Mouse (Mus musculus): ENCODE measurements around the gene Zfp775. TPM values are rescaled to one million over a fixed set of nuclear protein-coding genes. Genes with fewer than 3 reads are reported as not detected.

Gene Zfp775
- polyA plus RNA-seq, 1 experiment from 2014 or later: 2.7 TPM

- ATAC-seq (replicated peaks; ENCODE audit: low FRiP score) (no peak), DNase-seq (ENCODE audit: low spot score) (no peak)
- 31% methylated on average over 1 of the region's 1 CpGs for WGBS
- Histone ChIP-seq H3K27ac (ENCODE audit: low read depth, low read length) (no peak overlapping the region), H3K4me2 (peak overlapping the region; percentile 81), H3K9ac (ENCODE audit: low read depth, low read length) (peak overlapping the region; percentile 84), H3K27me3 (replicated peaks; ENCODE audit: control insufficient read depth, insufficient read depth, low read length) (no peaks in the 10 kb centered on the region), H3K4me1 (replicated peaks; ENCODE audit: control insufficient read depth, insufficient read depth, low read length) (peaks cover 11% of the 10 kb centered on the region), H3K9me3 (ENCODE audit: control insufficient read depth, low read length) (peaks cover 10% of the 10 kb centered on the region), H3K4me3 (ENCODE audit: low read depth, low read length) (peak overlapping the region; percentile 84), H3K36me3 (ENCODE audit: control insufficient read depth, insufficient read depth, low read length) (peaks cover 31% of the 10 kb centered on the region)
Observed at GRCm38 (mm10) chr6:48595278-48595677, 6.6 kb upstream of the Zfp775 start.

DNA sequence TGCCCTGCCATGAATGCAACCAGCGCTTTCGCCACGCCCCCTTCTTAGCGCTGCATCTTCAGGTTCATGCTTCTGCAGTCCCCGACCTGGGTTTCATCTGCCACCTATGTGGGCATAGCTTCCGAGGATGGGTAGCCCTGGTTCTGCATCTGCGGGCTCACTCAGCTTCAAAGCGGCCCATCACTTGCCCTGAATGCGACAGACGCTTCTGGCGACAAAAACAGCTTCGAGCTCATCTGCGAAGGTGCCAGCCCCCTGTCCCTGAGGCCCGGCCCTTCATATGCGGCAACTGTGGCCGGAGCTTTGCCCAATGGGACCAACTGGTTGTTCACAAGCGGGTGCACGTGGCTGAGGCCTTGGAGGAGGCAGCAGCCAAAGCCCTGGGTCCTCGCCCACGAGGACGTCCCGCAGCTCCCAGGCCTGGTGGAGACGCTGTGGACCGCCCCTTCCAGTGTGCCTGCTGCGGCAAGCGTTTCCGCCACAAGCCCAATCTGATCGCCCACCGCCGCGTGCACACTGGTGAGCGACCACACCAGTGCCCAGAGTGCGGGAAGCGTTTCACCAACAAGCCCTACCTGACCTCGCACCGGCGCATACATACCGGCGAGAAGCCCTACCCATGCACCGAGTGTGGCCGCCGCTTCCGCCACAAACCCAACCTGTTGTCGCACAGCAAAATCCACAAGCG is 5.2 kb upstream of the Zfp775 start:
- H3K27ac ChIP-seq (ENCODE audit: low read depth, low read length): no peak overlapping the region
- ATAC-seq (replicated peaks; ENCODE audit: low FRiP score) (no peak), DNase-seq (ENCODE audit: low spot score) (no peak)
- H3K4me1 ChIP-seq (replicated peaks; ENCODE audit: control insufficient read depth, insufficient read depth, low read length): peaks cover 11% of the 10 kb centered on the region
- no peak overlapping the region for H3K9ac ChIP-seq (ENCODE audit: low read depth, low read length)
- WGBS: 95% methylated on average over 45 of the region's 45 CpGs
- no peak overlapping the region for H3K4me3 ChIP-seq (ENCODE audit: low read depth, low read length)
- H3K4me2 ChIP-seq: no peak overlapping the region
- no peaks in the 10 kb centered on the region for H3K27me3 ChIP-seq (replicated peaks; ENCODE audit: control insufficient read depth, insufficient read depth, low read length)
- H3K9me3 ChIP-seq (ENCODE audit: control insufficient read depth, low read length): peaks cover 10% of the 10 kb centered on the region
- H3K36me3 ChIP-seq (ENCODE audit: control insufficient read depth, insufficient read depth, low read length): peaks cover 31% of the 10 kb centered on the region

DNA sequence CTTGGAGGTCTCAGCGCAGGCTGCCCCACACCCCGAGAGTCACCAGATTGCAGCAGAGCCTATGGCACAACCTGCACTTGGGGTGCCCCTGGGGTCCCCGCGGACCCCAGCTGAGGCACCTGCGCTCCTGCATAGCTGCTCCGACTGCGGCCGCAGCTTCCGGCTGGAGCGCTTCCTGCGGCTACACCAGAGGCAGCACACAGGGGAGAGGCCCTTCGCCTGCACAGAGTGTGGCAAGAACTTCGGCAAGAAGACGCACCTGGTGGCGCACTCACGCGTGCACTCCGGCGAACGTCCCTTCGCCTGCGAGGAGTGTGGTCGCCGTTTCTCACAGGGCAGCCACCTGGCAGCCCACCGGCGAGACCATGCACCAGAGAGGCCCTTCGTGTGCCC is 4.6 kb upstream of the Zfp775 start:
- H3K4me1 ChIP-seq (replicated peaks; ENCODE audit: control insufficient read depth, insufficient read depth, low read length): peaks cover 12% of the 10 kb centered on the region
- peaks cover 31% of the 10 kb centered on the region for H3K36me3 ChIP-seq (ENCODE audit: control insufficient read depth, insufficient read depth, low read length)
- 91% methylated on average over 27 of the region's 27 CpGs for WGBS
- no peak for ATAC-seq (replicated peaks; ENCODE audit: low FRiP score)
- H3K27me3 ChIP-seq (replicated peaks; ENCODE audit: control insufficient read depth, insufficient read depth, low read length): no peaks in the 10 kb centered on the region
- H3K27ac ChIP-seq (ENCODE audit: low read depth, low read length): no peak overlapping the region
- H3K9me3 ChIP-seq (ENCODE audit: control insufficient read depth, low read length): peaks cover 10% of the 10 kb centered on the region
- H3K4me2 ChIP-seq: no peak overlapping the region
- no peak for DNase-seq (ENCODE audit: low spot score)
- H3K4me3 ChIP-seq (ENCODE audit: low read depth, low read length): no peak overlapping the region
- H3K9ac ChIP-seq (ENCODE audit: low read depth, low read length): no peak overlapping the region

GRCm38 (mm10) chr6:48600594-48600993 is 1.3 kb upstream of the Zfp775 start:
- H3K4me3 ChIP-seq (ENCODE audit: low read depth, low read length): no peak overlapping the region
- no peak overlapping the region for H3K4me2 ChIP-seq
- H3K9me3 ChIP-seq (ENCODE audit: control insufficient read depth, low read length): peaks cover 10% of the 10 kb centered on the region
- 79% methylated on average over 1 of the region's 1 CpGs for WGBS
- H3K27me3 ChIP-seq (replicated peaks; ENCODE audit: control insufficient read depth, insufficient read depth, low read length): no peaks in the 10 kb centered on the region
- no peak for ATAC-seq (replicated peaks; ENCODE audit: low FRiP score)
- peaks cover 8% of the 10 kb centered on the region for H3K4me1 ChIP-seq (replicated peaks; ENCODE audit: control insufficient read depth, insufficient read depth, low read length)
- no peak overlapping the region for H3K9ac ChIP-seq (ENCODE audit: low read depth, low read length)
- DNase-seq (ENCODE audit: low spot score): no peak
- no peak overlapping the region for H3K27ac ChIP-seq (ENCODE audit: low read depth, low read length)
- H3K36me3 ChIP-seq (ENCODE audit: control insufficient read depth, insufficient read depth, low read length): peaks cover 29% of the 10 kb centered on the region

- ATAC-seq (replicated peaks; ENCODE audit: low FRiP score): peak; percentile 72
- H3K4me2 ChIP-seq: peak overlapping the region; percentile 97
- H3K36me3 ChIP-seq (ENCODE audit: control insufficient read depth, insufficient read depth, low read length): peaks cover 15% of the 10 kb centered on the region
- peaks cover under 1% of the 10 kb centered on the region for H3K9me3 ChIP-seq (ENCODE audit: control insufficient read depth, low read length)
- peaks cover 8% of the 10 kb centered on the region for H3K4me1 ChIP-seq (replicated peaks; ENCODE audit: control insufficient read depth, insufficient read depth, low read length)
- H3K9ac ChIP-seq (ENCODE audit: low read depth, low read length): peak overlapping the region; percentile 76
- H3K4me3 ChIP-seq (ENCODE audit: low read depth, low read length): peak overlapping the region; percentile 75
- no peak for DNase-seq (ENCODE audit: low spot score)
- WGBS: 2% methylated on average over 28 of the region's 28 CpGs
- peak overlapping the region; percentile 69 for H3K27ac ChIP-seq (ENCODE audit: low read depth, low read length)
- no peaks in the 10 kb centered on the region for H3K27me3 ChIP-seq (replicated peaks; ENCODE audit: control insufficient read depth, insufficient read depth, low read length)
Observed at GRCm38 (mm10) chr6:48602080-48602741, 348 bp downstream of the Zfp775 start.

DNA sequence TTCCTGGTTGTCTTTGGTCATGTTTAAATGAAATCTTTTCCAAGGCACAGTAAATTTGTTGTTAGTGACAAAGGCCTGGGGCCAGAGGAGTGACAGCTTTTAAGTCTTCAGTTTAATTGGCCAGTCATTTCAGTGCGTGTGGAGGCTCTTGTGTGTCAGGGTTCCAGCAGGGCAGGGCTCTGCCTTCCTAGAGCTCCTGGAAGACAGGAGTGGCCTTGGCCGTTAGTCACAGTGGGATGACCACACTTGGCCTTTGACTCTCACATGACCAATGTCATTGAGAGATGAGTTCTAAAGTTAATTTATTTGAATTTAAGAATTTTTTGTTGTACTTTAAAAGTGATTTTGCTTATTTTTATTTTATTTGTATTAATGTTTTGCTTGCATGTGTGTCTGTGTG is 6.3 kb downstream of the Zfp775 start:
- Histone ChIP-seq H3K4me3 (ENCODE audit: low read depth, low read length) (no peak overlapping the region), H3K4me2 (no peak overlapping the region), H3K9ac (ENCODE audit: low read depth, low read length) (no peak overlapping the region), H3K27me3 (replicated peaks; ENCODE audit: control insufficient read depth, insufficient read depth, low read length) (no peaks in the 10 kb centered on the region), H3K27ac (ENCODE audit: low read depth, low read length) (no peak overlapping the region), H3K36me3 (ENCODE audit: control insufficient read depth, insufficient read depth, low read length) (no peaks in the 10 kb centered on the region), H3K9me3 (ENCODE audit: control insufficient read depth, low read length) (no peaks in the 10 kb centered on the region), H3K4me1 (replicated peaks; ENCODE audit: control insufficient read depth, insufficient read depth, low read length) (no peaks in the 10 kb centered on the region)
- DNase-seq (ENCODE audit: low spot score) (no peak), ATAC-seq (replicated peaks; ENCODE audit: low FRiP score) (no peak)
- 72% methylated on average over 2 of the region's 2 CpGs for WGBS

GRCm38 (mm10) chr6:48609512-48609911 is 7.6 kb downstream of the Zfp775 start:
- Histone ChIP-seq H3K36me3 (ENCODE audit: control insufficient read depth, insufficient read depth, low read length) (peaks cover 4% of the 10 kb centered on the region; the same call in 1 of the 2 replicates), H3K4me3 (ENCODE audit: low read depth, low read length) (no peak overlapping the region), H3K9ac (ENCODE audit: low read depth, low read length) (no peak overlapping the region), H3K4me1 (replicated peaks; ENCODE audit: control insufficient read depth, insufficient read depth, low read length) (no peaks in the 10 kb centered on the region), H3K27me3 (replicated peaks; ENCODE audit: control insufficient read depth, insufficient read depth, low read length) (no peaks in the 10 kb centered on the region), H3K4me2 (no peak overlapping the region), H3K9me3 (ENCODE audit: control insufficient read depth, low read length) (no peaks in the 10 kb centered on the region), H3K27ac (ENCODE audit: low read depth, low read length) (no peak overlapping the region)
- 55% methylated on average over 7 of the region's 7 CpGs for WGBS
- ATAC-seq (replicated peaks; ENCODE audit: low FRiP score) (peak; percentile 57), DNase-seq (ENCODE audit: low spot score) (no peak)

DNA sequence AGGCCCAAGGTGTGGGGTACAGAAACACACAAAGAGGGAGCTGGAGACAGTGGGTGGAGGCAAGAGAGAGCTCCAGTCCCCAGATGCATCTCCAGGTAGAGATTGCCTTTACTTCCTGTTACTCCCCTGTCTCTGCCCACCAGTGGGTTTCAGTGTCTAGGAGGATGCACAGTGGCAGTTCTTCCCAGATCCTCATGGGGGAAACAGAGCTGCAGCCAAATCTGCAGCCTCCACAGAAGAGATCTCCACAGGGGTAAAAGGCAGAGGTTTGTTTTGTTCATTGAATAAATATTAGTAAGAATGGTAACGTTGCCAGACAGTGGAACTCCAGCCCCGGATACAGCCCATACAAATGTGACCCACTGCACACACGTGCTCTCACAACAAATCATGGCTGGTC is 8.8 kb downstream of the Zfp775 start:
- Histone ChIP-seq H3K4me1 (replicated peaks; ENCODE audit: control insufficient read depth, insufficient read depth, low read length) (no peaks in the 10 kb centered on the region), H3K36me3 (ENCODE audit: control insufficient read depth, insufficient read depth, low read length) (peaks cover 4% of the 10 kb centered on the region; the same call in 1 of the 2 replicates), H3K4me3 (ENCODE audit: low read depth, low read length) (no peak overlapping the region), H3K9ac (ENCODE audit: low read depth, low read length) (no peak overlapping the region), H3K9me3 (ENCODE audit: control insufficient read depth, low read length) (no peaks in the 10 kb centered on the region), H3K4me2 (no peak overlapping the region), H3K27ac (ENCODE audit: low read depth, low read length) (no peak overlapping the region), H3K27me3 (replicated peaks; ENCODE audit: control insufficient read depth, insufficient read depth, low read length) (no peaks in the 10 kb centered on the region)
- 82% methylated on average over 3 of the region's 3 CpGs for WGBS
- no peak for DNase-seq (ENCODE audit: low spot score)
- ATAC-seq (replicated peaks; ENCODE audit: low FRiP score): no peak

GRCm38 (mm10) chr6:48613464-48613863 is 11.6 kb downstream of the Zfp775 start:
- ATAC-seq (replicated peaks; ENCODE audit: low FRiP score): no peak
- DNase-seq (ENCODE audit: low spot score): no peak
- Histone ChIP-seq H3K9ac (ENCODE audit: low read depth, low read length) (no peak overlapping the region), H3K36me3 (ENCODE audit: control insufficient read depth, insufficient read depth, low read length) (peaks cover 4% of the 10 kb centered on the region; the same call in 1 of the 2 replicates), H3K4me2 (no peak overlapping the region), H3K4me3 (ENCODE audit: low read depth, low read length) (no peak overlapping the region), H3K27me3 (replicated peaks; ENCODE audit: control insufficient read depth, insufficient read depth, low read length) (no peaks in the 10 kb centered on the region), H3K9me3 (ENCODE audit: control insufficient read depth, low read length) (no peaks in the 10 kb centered on the region), H3K4me1 (replicated peaks; ENCODE audit: control insufficient read depth, insufficient read depth, low read length) (no peaks in the 10 kb centered on the region), H3K27ac (ENCODE audit: low read depth, low read length) (no peak overlapping the region)
- WGBS: 83% methylated on average over 4 of the region's 4 CpGs

All from liver, embryonic 11.5 days (tissue).